Mouse (Mus musculus): ENCODE measurements around the gene Zfp287.

The Zfp287 gene

DNA sequence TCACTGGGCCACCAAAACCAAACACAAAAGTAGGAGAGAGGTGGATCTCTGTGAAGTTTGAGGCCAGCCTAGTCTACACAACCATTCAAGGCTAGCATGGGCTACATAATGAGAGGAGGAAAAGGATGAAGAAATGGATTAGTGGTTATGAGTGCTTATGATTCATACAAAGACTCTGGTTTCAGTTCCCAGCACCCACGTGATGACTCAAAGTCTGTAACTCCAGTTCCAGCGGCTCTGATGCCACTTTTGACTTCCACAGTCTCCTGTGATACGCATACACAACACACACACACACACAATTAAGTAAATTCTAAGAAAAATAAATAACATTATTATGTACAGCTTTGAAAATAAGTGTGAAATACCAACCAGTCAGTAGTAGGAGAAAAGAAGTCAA, 960 bp upstream of the Zfp287 start:
- no peak for TF ChIP-seq GATA4 (IDR thresholded peaks at IDR 0.05; ENCODE audit: insufficient replicate concordance, low read length)

GRCm38 (mm10) chr11:62732022-62732387, 300 bp upstream of the Zfp287 start:
- no peak for TF ChIP-seq GATA4 (IDR thresholded peaks at IDR 0.05; ENCODE audit: insufficient replicate concordance, low read length)

DNA sequence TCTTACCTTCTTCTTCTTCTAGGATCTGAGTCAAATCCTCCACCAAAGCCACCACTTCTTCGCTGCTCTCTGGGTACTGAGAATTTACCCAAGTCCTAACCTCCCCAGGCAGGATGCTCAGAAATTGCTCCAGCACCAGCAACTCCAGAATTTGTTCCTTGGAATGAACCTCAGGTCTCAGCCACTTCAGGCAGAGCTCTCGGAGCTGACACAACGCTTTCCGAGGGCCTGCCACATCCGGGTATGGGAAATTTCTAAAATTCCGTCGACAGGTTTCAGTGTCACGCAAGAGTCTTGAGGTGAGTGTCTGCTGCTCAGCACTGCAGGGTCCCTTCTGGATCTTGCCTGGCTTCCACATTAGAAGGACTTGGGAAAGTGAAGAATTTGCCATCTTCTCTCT, 3.4 kb downstream of the Zfp287 start:
- no peak for TF ChIP-seq GATA4 (IDR thresholded peaks at IDR 0.05; ENCODE audit: insufficient replicate concordance, low read length)

- TF ChIP-seq GATA4 (IDR thresholded peaks at IDR 0.05; ENCODE audit: insufficient replicate concordance, low read length), result no peak
These were observed 21.0 kb downstream of the Zfp287 start for GRCm38 (mm10) chr11:62710657-62711056.

GRCm38 (mm10) chr11:62708252-62708651, 23.5 kb downstream of the Zfp287 start:
- TF ChIP-seq GATA4 (IDR thresholded peaks at IDR 0.05; ENCODE audit: insufficient replicate concordance, low read length), result no peak

- TF ChIP-seq GATA4 (IDR thresholded peaks at IDR 0.05; ENCODE audit: insufficient replicate concordance, low read length), result no peak
These were observed 25.6 kb downstream of the Zfp287 start for GRCm38 (mm10) chr11:62706141-62706540.

- no peak for TF ChIP-seq GATA4 (IDR thresholded peaks at IDR 0.05; ENCODE audit: insufficient replicate concordance, low read length)
These were observed 30.5 kb downstream of the Zfp287 start for GRCm38 (mm10) chr11:62701218-62701617.

DNA sequence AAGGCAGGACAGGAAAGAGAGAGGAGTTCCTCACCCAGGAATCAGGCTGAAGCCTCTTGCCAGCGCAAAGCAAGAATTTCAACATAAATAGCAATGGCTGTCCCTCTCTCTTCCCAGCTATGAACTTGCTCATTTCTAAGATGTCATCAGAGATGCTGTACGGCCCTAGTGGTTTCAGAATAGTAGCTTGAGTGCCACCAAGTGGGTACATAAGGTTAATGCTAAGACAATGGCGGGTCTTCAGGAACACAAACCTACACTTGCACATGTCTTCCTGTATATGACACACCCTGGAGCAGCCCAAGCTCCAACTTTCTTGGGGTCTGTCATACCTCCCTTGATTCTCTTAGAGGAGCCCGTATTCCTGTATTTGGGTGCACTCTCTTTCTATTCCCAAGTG, 32.0 kb downstream of the Zfp287 start:
- no peak for TF ChIP-seq GATA4 (IDR thresholded peaks at IDR 0.05; ENCODE audit: insufficient replicate concordance, low read length)

- TF ChIP-seq GATA4 (IDR thresholded peaks at IDR 0.05; ENCODE audit: insufficient replicate concordance, low read length), result no peak
These were observed 36.6 kb downstream of the Zfp287 start for GRCm38 (mm10) chr11:62695126-62695525.

DNA sequence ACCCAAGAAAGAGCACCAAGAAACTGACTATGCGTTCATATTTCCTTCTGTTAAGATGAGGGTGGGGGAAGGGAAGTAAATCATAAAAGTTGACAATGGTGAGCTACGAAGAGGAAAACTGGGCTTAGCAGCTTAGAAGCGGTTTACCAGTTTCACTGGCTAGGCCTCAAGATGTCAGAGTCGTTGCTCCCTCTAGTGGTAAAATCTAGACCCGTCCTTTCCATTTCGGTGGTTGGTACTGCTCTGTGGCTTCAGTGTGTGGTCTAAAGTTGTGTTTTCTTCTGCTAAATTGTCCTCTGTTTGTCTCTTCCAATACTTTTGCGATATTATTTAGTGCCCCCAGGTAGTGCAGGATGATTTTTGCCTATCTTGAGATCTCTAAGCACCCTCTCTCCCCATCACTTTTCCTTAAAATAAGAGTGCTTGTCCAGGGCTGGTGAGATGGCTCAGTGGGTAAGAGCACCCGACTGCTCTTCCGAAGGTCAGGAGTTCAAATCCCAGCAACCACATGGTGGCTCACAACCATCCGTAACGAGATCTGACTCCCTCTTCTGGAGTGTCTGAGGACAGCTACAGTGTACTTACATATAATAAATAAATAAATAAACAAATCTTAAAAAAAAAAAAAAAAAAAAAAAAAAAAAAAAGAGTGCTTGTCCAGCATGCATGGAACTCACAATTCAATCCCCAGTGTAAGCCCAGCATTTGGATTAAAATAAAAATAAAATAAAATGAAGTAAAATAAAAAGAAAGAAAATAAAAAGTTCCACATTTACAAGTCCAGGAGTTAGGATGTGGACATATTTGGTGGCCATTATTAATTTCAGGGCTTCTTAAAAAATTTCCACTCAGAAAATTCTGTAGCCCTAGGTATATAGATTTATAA, 38.2 kb downstream of the Zfp287 start:
- TF ChIP-seq GATA4 (IDR thresholded peaks at IDR 0.05; ENCODE audit: insufficient replicate concordance, low read length), result no peak

- no peak for TF ChIP-seq GATA4 (IDR thresholded peaks at IDR 0.05; ENCODE audit: insufficient replicate concordance, low read length)
These were observed 40.1 kb downstream of the Zfp287 start for GRCm38 (mm10) chr11:62691592-62691991.

DNA sequence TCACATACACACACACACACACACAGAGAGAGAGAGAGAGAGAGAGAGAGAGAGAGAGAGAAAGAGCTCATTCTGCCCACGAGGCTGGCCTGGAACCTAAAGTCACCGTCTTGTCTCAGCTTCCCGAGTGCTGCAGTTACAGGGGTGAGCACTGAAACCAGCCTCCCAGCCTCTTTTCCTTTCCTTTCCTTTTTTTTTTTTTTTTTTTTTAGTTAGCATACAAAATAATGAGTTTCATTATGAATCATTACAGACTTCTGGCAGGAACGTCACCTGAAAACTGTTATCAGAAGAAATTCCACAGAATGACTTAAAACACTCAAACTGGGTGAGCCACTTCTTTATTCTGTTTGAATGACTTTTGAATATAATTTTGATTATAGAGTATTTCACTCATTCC, 51.8 kb downstream of the Zfp287 start:
- no peak for TF ChIP-seq GATA4 (IDR thresholded peaks at IDR 0.05; ENCODE audit: insufficient replicate concordance, low read length)

- no peak for TF ChIP-seq GATA4 (IDR thresholded peaks at IDR 0.05; ENCODE audit: insufficient replicate concordance, low read length)
These were observed 52.8 kb downstream of the Zfp287 start for GRCm38 (mm10) chr11:62678778-62679354.

DNA sequence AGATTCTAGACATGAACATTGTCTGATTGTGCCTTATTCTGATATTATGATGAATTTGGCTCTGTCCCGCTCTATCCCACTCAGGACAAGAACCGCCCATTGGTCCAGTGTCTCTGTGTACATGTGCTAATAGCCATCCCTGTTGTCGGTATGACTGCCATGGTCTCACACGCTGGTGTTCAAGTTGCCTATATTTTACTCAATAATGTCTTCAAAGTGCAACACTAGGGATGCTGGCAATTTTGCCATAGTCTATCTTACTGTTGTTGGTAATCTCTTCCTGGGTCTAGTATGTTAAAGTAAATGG, 55.5 kb downstream of the Zfp287 start:
- TF ChIP-seq GATA4 (IDR thresholded peaks at IDR 0.05; ENCODE audit: insufficient replicate concordance, low read length), result no peak

- no peak for TF ChIP-seq GATA4 (IDR thresholded peaks at IDR 0.05; ENCODE audit: insufficient replicate concordance, low read length)
These were observed 56.0 kb downstream of the Zfp287 start for GRCm38 (mm10) chr11:62675480-62676289.

GRCm38 (mm10) chr11:62670006-62670405, 61.7 kb downstream of the Zfp287 start:
- TF ChIP-seq GATA4 (IDR thresholded peaks at IDR 0.05; ENCODE audit: insufficient replicate concordance, low read length), result no peak

Data from liver, adult (tissue).